8 mouse cellular contexts compared by ENCODE assay signal in genomic region chr4:43558028-43558630, GRCm38 (mm10). TPM values are rescaled to one million over a fixed set of nuclear protein-coding genes. Genes with fewer than 3 reads are reported as not detected.
A peak's percentile ranks its signal among the peaks of the same experiment; 100 is the strongest.
DNase-seq lines count a peak whose midpoint lies in the region; ATAC-seq lines count a peak whose summit lies in the region.

No protein-coding gene starts in this region.

- peak; percentile 63 for DNase-seq in embryonic facial prominence, embryonic 11.5 days (ENCODE audit: low spot score)
- peak; percentile 75 for DNase-seq in kidney, adult 9 months
- DNase-seq in lung, postnatal 14 days = peak; percentile 56
- no peak for DNase-seq in B cell, adult 2 months
- no peak for DNase-seq in urinary bladder, postnatal 10 days (ENCODE audit: low spot score)
- DNase-seq in thymus, postnatal 4 days = no peak

- ATAC-seq in midbrain, embryonic 13.5 days = no peak
- no peak for ATAC-seq in midbrain, embryonic 16.5 days
- no peak for ATAC-seq in embryonic facial prominence, embryonic 11.5 days (replicated peaks; ENCODE audit: insufficient number of reproducible peaks, low FRiP score, low TSS enrichment, low read depth)

- H3K27ac ChIP-seq in midbrain, embryonic 13.5 days = no peak overlapping the region
- H3K27ac ChIP-seq in midbrain, embryonic 16.5 days (ENCODE audit: low read length) = no peak overlapping the region
- peak overlapping the region; percentile 29 for H3K27ac ChIP-seq in embryonic facial prominence, embryonic 11.5 days (replicated peaks; ENCODE audit: low read depth, low read length)

- H3K4me1 ChIP-seq in midbrain, embryonic 13.5 days (replicated peaks) = peaks cover 48% of the 10 kb centered on the region
- peaks cover 33% of the 10 kb centered on the region for H3K4me1 ChIP-seq in midbrain, embryonic 16.5 days (ENCODE audit: control insufficient read depth, insufficient read depth, low read length)
- peaks cover 12% of the 10 kb centered on the region for H3K4me1 ChIP-seq in embryonic facial prominence, embryonic 11.5 days (ENCODE audit: control insufficient read depth, insufficient read depth, low read length)

- peaks cover 40% of the 10 kb centered on the region for H3K36me3 ChIP-seq in midbrain, embryonic 13.5 days
- H3K36me3 ChIP-seq in midbrain, embryonic 16.5 days (ENCODE audit: control insufficient read depth, insufficient read depth, low read length) = peaks cover 22% of the 10 kb centered on the region
- peaks cover 5% of the 10 kb centered on the region for H3K36me3 ChIP-seq in embryonic facial prominence, embryonic 11.5 days (replicated peaks; ENCODE audit: control insufficient read depth, insufficient read depth, low read depth, low read length)

- H3K27me3 ChIP-seq in midbrain, embryonic 13.5 days = no peaks in the 10 kb centered on the region
- H3K27me3 ChIP-seq in midbrain, embryonic 16.5 days (ENCODE audit: control insufficient read depth, insufficient read depth, low read depth, low read length) = no peaks in the 10 kb centered on the region
- H3K27me3 ChIP-seq in embryonic facial prominence, embryonic 11.5 days (ENCODE audit: control insufficient read depth, insufficient read depth, low read length) = no peaks in the 10 kb centered on the region

- H3K4me3 ChIP-seq in midbrain, embryonic 13.5 days (replicated peaks) = no peak overlapping the region
- H3K4me3 ChIP-seq in midbrain, embryonic 16.5 days (ENCODE audit: low read depth, low read length) = no peak overlapping the region
- no peak overlapping the region for H3K4me3 ChIP-seq in embryonic facial prominence, embryonic 11.5 days (ENCODE audit: low read depth, low read length)

- H3K9me3 ChIP-seq in midbrain, embryonic 13.5 days = no peaks in the 10 kb centered on the region
- no peaks in the 10 kb centered on the region for H3K9me3 ChIP-seq in midbrain, embryonic 16.5 days (replicated peaks; ENCODE audit: control insufficient read depth, low read length, poor library complexity, severe bottlenecking)
- no peaks in the 10 kb centered on the region for H3K9me3 ChIP-seq in embryonic facial prominence, embryonic 11.5 days (replicated peaks; ENCODE audit: control insufficient read depth, low read length)

- H3K9ac ChIP-seq in midbrain, embryonic 13.5 days (replicated peaks) = peak overlapping the region; percentile 53; the same call in 1 of the 2 replicates
- H3K9ac ChIP-seq in midbrain, embryonic 16.5 days (ENCODE audit: low read depth, low read length) = no peak overlapping the region
- H3K9ac ChIP-seq in embryonic facial prominence, embryonic 11.5 days (replicated peaks; ENCODE audit: low read length) = peak overlapping the region; percentile 26; the same call in 1 of the 2 replicates

- WGBS in midbrain, embryonic 13.5 days = 70% methylated on average over 5 of the region's 5 CpGs
- 69% methylated on average over 5 of the region's 5 CpGs for WGBS in midbrain, embryonic 16.5 days
- 21% methylated on average over 5 of the region's 5 CpGs for WGBS in embryonic facial prominence, embryonic 11.5 days

- H3K4me2 ChIP-seq in midbrain, embryonic 13.5 days (replicated peaks) = no peak overlapping the region
- H3K4me2 ChIP-seq in midbrain, embryonic 16.5 days (ENCODE audit: low read length) = no peak overlapping the region
- peak overlapping the region; percentile 14 for H3K4me2 ChIP-seq in embryonic facial prominence, embryonic 11.5 days (ENCODE audit: low read depth, low read length)

RNA-seq across cellular contexts. Expression of gene Creb3, which starts 4.0 kb away (rescaled TPM):
- 72.6 and 80.4 TPM in 2 replicates for polyA plus RNA-seq in midbrain, embryonic 13.5 days (2015; fragmentation: Nextera tagmentation; extraction: Ambion mirVana)
- polyA plus RNA-seq in midbrain, embryonic 16.5 days (2015; fragmentation: Nextera tagmentation; extraction: Ambion mirVana) = 83.4 and 83.7 TPM in 2 replicates
- polyA plus RNA-seq in embryonic facial prominence, embryonic 11.5 days (2014; fragmentation: Nextera tagmentation; extraction: Ambion mirVana) = 41.0 and 41.7 TPM in 2 replicates

RNA-seq across cellular contexts. Expression of gene Tln1, which starts 4.4 kb away (rescaled TPM):
- 59.8 and 67.0 TPM in 2 replicates for polyA plus RNA-seq in midbrain, embryonic 13.5 days (2015; fragmentation: Nextera tagmentation; extraction: Ambion mirVana)
- 59.3 and 62.9 TPM in 2 replicates for polyA plus RNA-seq in midbrain, embryonic 16.5 days (2015; fragmentation: Nextera tagmentation; extraction: Ambion mirVana)
- polyA plus RNA-seq in embryonic facial prominence, embryonic 11.5 days (2014; fragmentation: Nextera tagmentation; extraction: Ambion mirVana) = 40.6 and 42.1 TPM in 2 replicates

RNA-seq across cellular contexts. Expression of gene Rgp1, which starts 20.4 kb away (rescaled TPM):
- 24.5 and 26.1 TPM in 2 replicates for polyA plus RNA-seq in midbrain, embryonic 13.5 days (2015; fragmentation: Nextera tagmentation; extraction: Ambion mirVana)
- polyA plus RNA-seq in midbrain, embryonic 16.5 days (2015; fragmentation: Nextera tagmentation; extraction: Ambion mirVana) = 15.2 and 22.5 TPM in 2 replicates
- 21.1 and 30.4 TPM in 2 replicates for polyA plus RNA-seq in embryonic facial prominence, embryonic 11.5 days (2014; fragmentation: Nextera tagmentation; extraction: Ambion mirVana)

RNA-seq across cellular contexts. Expression of gene Gba2, which starts 20.5 kb away (rescaled TPM):
- 53.8 and 58.4 TPM in 2 replicates for polyA plus RNA-seq in midbrain, embryonic 13.5 days (2015; fragmentation: Nextera tagmentation; extraction: Ambion mirVana)
- polyA plus RNA-seq in midbrain, embryonic 16.5 days (2015; fragmentation: Nextera tagmentation; extraction: Ambion mirVana) = 61.3 and 61.9 TPM in 2 replicates
- 21.0 and 21.1 TPM in 2 replicates for polyA plus RNA-seq in embryonic facial prominence, embryonic 11.5 days (2014; fragmentation: Nextera tagmentation; extraction: Ambion mirVana)

RNA-seq across cellular contexts. Expression of gene Msmp, which starts 26.2 kb away (rescaled TPM):
- 0.77 and 2.1 TPM in 2 replicates for polyA plus RNA-seq in midbrain, embryonic 13.5 days (2015; fragmentation: Nextera tagmentation; extraction: Ambion mirVana)
- 1.1 TPM in 1 of 2 replicates, not detected in the other for polyA plus RNA-seq in midbrain, embryonic 16.5 days (2015; fragmentation: Nextera tagmentation; extraction: Ambion mirVana)
- polyA plus RNA-seq in embryonic facial prominence, embryonic 11.5 days (2014; fragmentation: Nextera tagmentation; extraction: Ambion mirVana) = not detected in 2 replicates

Comparison
In these comparisons a context has a peak if more than half of its experiments do, and no peak if none do; other contexts are left out.
1. DNase-seq: peak in embryonic facial prominence, embryonic 11.5 days (single experiment), kidney, adult 9 months (single experiment) and lung, postnatal 14 days (single experiment); none in B cell, adult 2 months (0 of 2), urinary bladder, postnatal 10 days (single experiment) and thymus, postnatal 4 days (single experiment).